Mouse (Mus musculus): ENCODE results near the gene Plce1. TPM values are rescaled to one million over a fixed set of nuclear protein-coding genes. Genes with fewer than 3 reads are reported as not detected.

Plce1 gene
- total and polyA plus RNA-seq, 3 experiments: not detected

DNA sequence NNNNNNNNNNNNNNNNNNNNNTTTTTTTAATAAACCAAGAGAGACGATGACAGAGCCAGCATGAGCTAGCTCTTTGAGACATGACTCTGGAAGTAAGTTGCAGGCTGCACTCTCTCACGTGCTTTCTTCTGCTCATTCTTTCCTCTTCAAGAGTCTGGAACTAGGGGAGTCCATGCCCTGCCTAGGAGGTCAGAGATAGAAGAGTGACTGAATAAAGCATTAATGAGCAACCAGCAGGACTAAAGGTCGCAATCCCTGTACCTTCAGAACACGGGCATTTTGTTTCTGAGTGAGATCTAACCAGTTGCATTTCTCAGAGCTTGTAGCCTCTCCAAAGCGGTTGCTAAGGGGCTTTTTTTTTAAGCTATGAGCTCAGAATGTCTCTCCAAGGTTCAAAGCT is 206.4 kb downstream of the Plce1 start:
- no peaks in the 10 kb centered on the region for H3K36me3 ChIP-seq (ENCODE audit: control insufficient read depth in 1 of 2, insufficient read depth in 2 of 2, low read length in 2 of 2)
- no peaks in the 10 kb centered on the region for H3K79me2 ChIP-seq (ENCODE audit: control insufficient read depth, insufficient read depth, low read length, poor library complexity)
- no peak for DNase-seq (ENCODE audit: low read depth, low spot score)
- H3K9me3 ChIP-seq (replicated peaks; ENCODE audit: insufficient read depth, low read length): no peaks in the 10 kb centered on the region
- H3K9ac ChIP-seq (ENCODE audit: control insufficient read depth, low read depth, low read length, poor library complexity, severe bottlenecking): no peak overlapping the region
- H3K4me3 ChIP-seq (ENCODE audit: control insufficient read depth in 1 of 2, insufficient read depth in 1 of 2, low read depth in 2 of 2, low read length in 2 of 2): no peak overlapping the region
- TF ChIP-seq SIN3A (IDR thresholded peaks at IDR 0.05; ENCODE audit: low read length) (no peak), CHD2 (IDR thresholded peaks at IDR 0.05; ENCODE audit: low read length) (no peak), MYC (IDR thresholded peaks at IDR 0.05; ENCODE audit: low read depth, low read length) (no peak), ZMIZ1 (IDR thresholded peaks at IDR 0.05; ENCODE audit: low read depth, low read length) (no peak), SMC3 (IDR thresholded peaks at IDR 0.05; ENCODE audit: low read depth, low read length) (no peak), GATA1 (IDR thresholded peaks at IDR 0.05; ENCODE audit: low read depth, low read length) (no peak), JUND (IDR thresholded peaks at IDR 0.05; ENCODE audit: low read depth, low read length) (no peak), TAL1 (IDR thresholded peaks at IDR 0.05; ENCODE audit: low read length) (no peak), RAD21 (IDR thresholded peaks at IDR 0.05; ENCODE audit: low read depth, low read length) (no peak), MAX (IDR thresholded peaks at IDR 0.05; ENCODE audit: low read length) (no peak), BHLHE40 (IDR thresholded peaks at IDR 0.05; ENCODE audit: borderline replicate concordance, low read depth, low read length) (no peak), MAZ (IDR thresholded peaks at IDR 0.05; ENCODE audit: low read depth, low read length) (no peak), KAT2A (conservative IDR thresholded peaks at IDR 0.05; ENCODE audit: low read depth, low read length) (no peak), NELFE (IDR thresholded peaks at IDR 0.05; ENCODE audit: low read depth, low read length) (no peak), CHD1 (IDR thresholded peaks at IDR 0.05; ENCODE audit: low read depth, low read length) (no peak), MAFK (IDR thresholded peaks at IDR 0.05; ENCODE audit: borderline replicate concordance, low read depth, low read length) (no peak), ZC3H11A (IDR thresholded peaks at IDR 0.05; ENCODE audit: low read depth, low read length) (no peak), ELF1 (IDR thresholded peaks at IDR 0.05; ENCODE audit: low read depth, low read length) (no peak), USF1 (IDR thresholded peaks at IDR 0.05; ENCODE audit: low read depth, low read length) (no peak), TCF12 (IDR thresholded peaks at IDR 0.05; ENCODE audit: low read depth, low read length) (no peak)
- no peaks in the 10 kb centered on the region for H3K4me1 ChIP-seq (ENCODE audit: control insufficient read depth in 1 of 2, insufficient read depth in 2 of 2, low read length in 2 of 2)
- peaks cover 0 to 3% of the 10 kb centered on the region in 2 experiments; a peak in 2 of 4 replicates for H3K27me3 ChIP-seq (ENCODE audit: control insufficient read depth in 1 of 2, insufficient read depth in 2 of 2, low read length in 2 of 2)
- no peak overlapping the region for H3K27ac ChIP-seq (ENCODE audit: control insufficient read depth, low read depth, low read length)

DNA sequence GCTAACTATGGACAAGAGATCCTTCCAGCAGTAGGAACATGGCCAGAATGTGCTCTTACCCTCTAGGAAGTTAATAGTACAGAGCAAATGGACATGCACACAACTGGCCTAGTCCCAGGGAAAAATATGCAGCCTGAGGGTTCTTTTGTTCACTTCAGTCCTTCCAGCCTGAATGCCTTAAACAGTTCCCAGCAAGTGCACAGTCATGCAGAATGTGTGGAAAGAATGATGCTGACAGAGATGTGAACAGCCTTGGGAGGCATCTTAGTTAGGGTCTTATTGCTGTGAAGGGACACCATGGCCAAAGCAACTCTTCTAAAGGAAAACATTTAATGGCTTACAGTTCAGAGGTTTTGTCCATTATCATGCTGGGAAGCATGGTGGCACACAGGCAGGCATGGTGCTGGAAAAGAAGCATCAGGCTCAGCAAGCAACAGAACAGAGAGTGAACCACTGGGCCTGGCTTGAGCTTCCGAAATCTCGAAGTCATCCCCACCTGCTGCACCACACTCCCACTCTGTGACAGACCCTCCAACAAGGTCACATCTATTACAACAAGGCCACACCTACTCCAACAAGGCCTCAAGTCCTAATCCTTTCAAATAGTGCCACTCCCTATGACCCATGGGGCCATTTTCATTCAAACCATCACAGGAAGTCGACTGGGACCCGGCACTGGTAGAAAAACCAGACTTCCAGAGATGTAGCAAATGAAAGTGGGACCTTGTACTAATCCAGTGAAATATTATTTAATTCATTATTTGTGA is 208.0 kb downstream of the Plce1 start:
- H3K4me3 ChIP-seq (ENCODE audit: control insufficient read depth in 1 of 2, insufficient read depth in 1 of 2, low read depth in 2 of 2, low read length in 2 of 2): no peak overlapping the region
- H3K36me3 ChIP-seq (ENCODE audit: control insufficient read depth in 1 of 2, insufficient read depth in 2 of 2, low read length in 2 of 2): no peaks in the 10 kb centered on the region
- no peaks in the 10 kb centered on the region for H3K79me2 ChIP-seq (ENCODE audit: control insufficient read depth, insufficient read depth, low read length, poor library complexity)
- no peak for TF ChIP-seq GATA1 (IDR thresholded peaks at IDR 0.05; ENCODE audit: low read depth, low read length)
- TF ChIP-seq MEF2A (IDR thresholded peaks at IDR 0.05; ENCODE audit: extremely low read depth, insufficient replicate concordance, low read depth, low read length, poor library complexity, severe bottlenecking): no peak
- TF ChIP-seq ZMIZ1 (IDR thresholded peaks at IDR 0.05; ENCODE audit: low read depth, low read length): no peak
- TF ChIP-seq NELFE (IDR thresholded peaks at IDR 0.05; ENCODE audit: low read depth, low read length): no peak
- no peak for TF ChIP-seq SIN3A (IDR thresholded peaks at IDR 0.05; ENCODE audit: low read length)
- no peak for TF ChIP-seq ZKSCAN1 (IDR thresholded peaks at IDR 0.05; ENCODE audit: low read depth, low read length)
- no peak for TF ChIP-seq CHD1 (IDR thresholded peaks at IDR 0.05; ENCODE audit: low read depth, low read length)
- no peak for TF ChIP-seq GABPA (IDR thresholded peaks at IDR 0.05; ENCODE audit: low read depth, low read length)
- no peak for TF ChIP-seq POLR2AphosphoS2 (IDR thresholded peaks at IDR 0.05; ENCODE audit: low read length)
- TF ChIP-seq ETS1 (IDR thresholded peaks at IDR 0.05; ENCODE audit: low read depth, low read length): no peak
- no peak for TF ChIP-seq MAX (IDR thresholded peaks at IDR 0.05; ENCODE audit: low read length)
- TF ChIP-seq UBTF (IDR thresholded peaks at IDR 0.05; ENCODE audit: borderline replicate concordance, insufficient read depth, low read depth, low read length): no peak
- no peak for TF ChIP-seq EP300 (IDR thresholded peaks at IDR 0.05; ENCODE audit: low read depth in 1 of 2, low read length in 2 of 2)
- TF ChIP-seq TAL1 (IDR thresholded peaks at IDR 0.05; ENCODE audit: low read length): no peak
- TF ChIP-seq HCFC1 (IDR thresholded peaks at IDR 0.05; ENCODE audit: low read depth, low read length): no peak
- TF ChIP-seq POLR2A (IDR thresholded peaks at IDR 0.05; ENCODE audit: control insufficient read depth in 1 of 2, insufficient read depth in 1 of 2, low read depth in 1 of 2, low read length in 2 of 2, poor library complexity in 1 of 2): no peak
- TF ChIP-seq RAD21 (IDR thresholded peaks at IDR 0.05; ENCODE audit: low read depth, low read length): no peak
- TF ChIP-seq MAFK (IDR thresholded peaks at IDR 0.05; ENCODE audit: borderline replicate concordance, low read depth, low read length): no peak
- DNase-seq (ENCODE audit: low read depth, low spot score): no peak
- no peak overlapping the region for H3K9ac ChIP-seq (ENCODE audit: control insufficient read depth, low read depth, low read length, poor library complexity, severe bottlenecking)
- H3K4me1 ChIP-seq (ENCODE audit: control insufficient read depth in 1 of 2, insufficient read depth in 2 of 2, low read length in 2 of 2): no peaks in the 10 kb centered on the region
- peaks cover 0 to 3% of the 10 kb centered on the region in 2 experiments; a peak in 3 of 4 replicates for H3K27me3 ChIP-seq (ENCODE audit: control insufficient read depth in 1 of 2, insufficient read depth in 2 of 2, low read length in 2 of 2)
- no peak overlapping the region for H3K27ac ChIP-seq (ENCODE audit: control insufficient read depth, low read depth, low read length)
- no peaks in the 10 kb centered on the region for H3K9me3 ChIP-seq (replicated peaks; ENCODE audit: insufficient read depth, low read length)
